Mouse (Mus musculus): Measurements from ENCODE around the gene Gm10354. TPM values are rescaled to one million over a fixed set of nuclear protein-coding genes. Genes with fewer than 3 reads are reported as not detected.
A peak's percentile ranks its signal among the peaks of the same experiment; 100 is the strongest.
"Not testable (repeated sequence)": the region's sequence is repeated elsewhere in the genome, so short reads cannot be mapped to it uniquely, and the experiment has no call there.

Gm10354 gene
- polyA plus RNA-seq, 1 experiment from 2014 or later = not detected

GRCm38 (mm10) chr5:14963821-14964220 is 14.9 kb downstream of the Gm10354 start:
- H3K9ac ChIP-seq (replicated peaks); H3K4me2 ChIP-seq (ENCODE audit: low read depth, low read length); H3K9me3 ChIP-seq (ENCODE audit: low read length); H3K27me3 ChIP-seq (ENCODE audit: insufficient read depth, low read length); H3K27ac ChIP-seq (ENCODE audit: low read depth); ATAC-seq; DNase-seq; H3K36me3 ChIP-seq (replicated peaks; ENCODE audit: insufficient read depth, low read length); H3K4me3 ChIP-seq (ENCODE audit: low read depth, low read length); H3K4me1 ChIP-seq (ENCODE audit: insufficient read depth): not testable (repeated sequence)
- WGBS (ENCODE audit: insufficient replicate concordance) = 69% methylated on average over 13 of the region's 13 CpGs
- TF ChIP-seq CTCF (IDR thresholded peaks at IDR 0.05; ENCODE audit: low read depth) = 0 out of 2 replicates have a peak, but pooled peaks have one; percentile 4

- not testable (repeated sequence) for H3K36me3 ChIP-seq (replicated peaks; ENCODE audit: insufficient read depth, low read length); H3K4me1 ChIP-seq (ENCODE audit: insufficient read depth); H3K4me2 ChIP-seq (ENCODE audit: low read depth, low read length); H3K9me3 ChIP-seq (ENCODE audit: low read length); H3K4me3 ChIP-seq (ENCODE audit: low read depth, low read length); ATAC-seq; H3K27me3 ChIP-seq (ENCODE audit: insufficient read depth, low read length); DNase-seq; H3K27ac ChIP-seq (ENCODE audit: low read depth); H3K9ac ChIP-seq (replicated peaks)
- WGBS (ENCODE audit: insufficient replicate concordance) = 67% methylated on average over 4 of the region's 4 CpGs
Observed at GRCm38 (mm10) chr5:14961502-14961901, 17.2 kb downstream of the Gm10354 start.

GRCm38 (mm10) chr5:14955928-14956706 is 22.6 kb downstream of the Gm10354 start:
- not testable (repeated sequence) for H3K27ac ChIP-seq (ENCODE audit: low read depth); H3K4me1 ChIP-seq (ENCODE audit: insufficient read depth); H3K36me3 ChIP-seq (replicated peaks; ENCODE audit: insufficient read depth, low read length); H3K9me3 ChIP-seq (ENCODE audit: low read length); H3K9ac ChIP-seq (replicated peaks); H3K4me2 ChIP-seq (ENCODE audit: low read depth, low read length); H3K27me3 ChIP-seq (ENCODE audit: insufficient read depth, low read length); H3K4me3 ChIP-seq (ENCODE audit: low read depth, low read length); DNase-seq; ATAC-seq
- WGBS (ENCODE audit: insufficient replicate concordance) = 85% methylated on average over 1 of the region's 1 CpGs

GRCm38 (mm10) chr5:14953587-14953986 is 25.1 kb downstream of the Gm10354 start:
- H3K4me2 ChIP-seq (ENCODE audit: low read depth, low read length); ATAC-seq; H3K9me3 ChIP-seq (ENCODE audit: low read length); H3K27ac ChIP-seq (ENCODE audit: low read depth); DNase-seq; H3K27me3 ChIP-seq (ENCODE audit: insufficient read depth, low read length); H3K4me3 ChIP-seq (ENCODE audit: low read depth, low read length); H3K4me1 ChIP-seq (ENCODE audit: insufficient read depth); H3K9ac ChIP-seq (replicated peaks); H3K36me3 ChIP-seq (replicated peaks; ENCODE audit: insufficient read depth, low read length): not testable (repeated sequence)

- not testable (repeated sequence) for ATAC-seq
Observed at GRCm38 (mm10) chr5:14952749-14953148, 26.0 kb downstream of the Gm10354 start.

GRCm38 (mm10) chr5:14951822-14952221 is 26.9 kb downstream of the Gm10354 start:
- not testable (repeated sequence) for H3K4me3 ChIP-seq (ENCODE audit: low read depth, low read length); H3K4me2 ChIP-seq (ENCODE audit: low read depth, low read length); H3K9ac ChIP-seq (replicated peaks); H3K9me3 ChIP-seq (ENCODE audit: low read length); H3K27ac ChIP-seq (ENCODE audit: low read depth); H3K4me1 ChIP-seq (ENCODE audit: insufficient read depth); DNase-seq; H3K27me3 ChIP-seq (ENCODE audit: insufficient read depth, low read length); H3K36me3 ChIP-seq (replicated peaks; ENCODE audit: insufficient read depth, low read length)
- ATAC-seq = peak; percentile 48
- WGBS (ENCODE audit: insufficient replicate concordance) = 61% methylated on average over 7 of the region's 7 CpGs

More at GRCm38 (mm10) chr5:14952749-14953148, 26.0 kb downstream of the Gm10354 start:
- not testable (repeated sequence) for H3K36me3 ChIP-seq (replicated peaks; ENCODE audit: insufficient read depth, low read length); H3K27me3 ChIP-seq (ENCODE audit: insufficient read depth, low read length); DNase-seq; H3K9ac ChIP-seq (replicated peaks); H3K27ac ChIP-seq (ENCODE audit: low read depth); H3K9me3 ChIP-seq (ENCODE audit: low read length); H3K4me3 ChIP-seq (ENCODE audit: low read depth, low read length); H3K4me2 ChIP-seq (ENCODE audit: low read depth, low read length); H3K4me1 ChIP-seq (ENCODE audit: insufficient read depth)
- WGBS (ENCODE audit: insufficient replicate concordance) = 53% methylated on average over 3 of the region's 3 CpGs

GRCm38 (mm10) chr5:14947482-14948198 is 31.1 kb downstream of the Gm10354 start:
- 49% methylated on average over 4 of the region's 4 CpGs for WGBS (ENCODE audit: insufficient replicate concordance)
- H3K4me2 ChIP-seq (ENCODE audit: low read depth, low read length); H3K9me3 ChIP-seq (ENCODE audit: low read length); H3K27ac ChIP-seq (ENCODE audit: low read depth); H3K4me3 ChIP-seq (ENCODE audit: low read depth, low read length); H3K9ac ChIP-seq (replicated peaks); H3K27me3 ChIP-seq (ENCODE audit: insufficient read depth, low read length); DNase-seq; H3K4me1 ChIP-seq (ENCODE audit: insufficient read depth); H3K36me3 ChIP-seq (replicated peaks; ENCODE audit: insufficient read depth, low read length); ATAC-seq: not testable (repeated sequence)

- not testable (repeated sequence) for H3K27me3 ChIP-seq (ENCODE audit: insufficient read depth, low read length); H3K9me3 ChIP-seq (ENCODE audit: low read length); DNase-seq; H3K36me3 ChIP-seq (replicated peaks; ENCODE audit: insufficient read depth, low read length); ATAC-seq; H3K9ac ChIP-seq (replicated peaks); H3K4me1 ChIP-seq (ENCODE audit: insufficient read depth); H3K4me2 ChIP-seq (ENCODE audit: low read depth, low read length); H3K4me3 ChIP-seq (ENCODE audit: low read depth, low read length); H3K27ac ChIP-seq (ENCODE audit: low read depth)
- WGBS (ENCODE audit: insufficient replicate concordance) = 42% methylated on average over 4 of the region's 4 CpGs
Observed at GRCm38 (mm10) chr5:14945524-14945923, 33.2 kb downstream of the Gm10354 start.

- H3K4me2 ChIP-seq (ENCODE audit: low read depth, low read length); H3K27me3 ChIP-seq (ENCODE audit: insufficient read depth, low read length); H3K9me3 ChIP-seq (ENCODE audit: low read length); H3K9ac ChIP-seq (replicated peaks); H3K4me1 ChIP-seq (ENCODE audit: insufficient read depth); DNase-seq; H3K27ac ChIP-seq (ENCODE audit: low read depth); H3K4me3 ChIP-seq (ENCODE audit: low read depth, low read length); H3K36me3 ChIP-seq (replicated peaks; ENCODE audit: insufficient read depth, low read length); ATAC-seq: not testable (repeated sequence)
- WGBS (ENCODE audit: insufficient replicate concordance) = 73% methylated on average over 1 of the region's 1 CpGs
Observed at GRCm38 (mm10) chr5:14941043-14941442, 37.7 kb downstream of the Gm10354 start.

Data from liver, postnatal 0 days (tissue).